In the genomic region with DNA sequence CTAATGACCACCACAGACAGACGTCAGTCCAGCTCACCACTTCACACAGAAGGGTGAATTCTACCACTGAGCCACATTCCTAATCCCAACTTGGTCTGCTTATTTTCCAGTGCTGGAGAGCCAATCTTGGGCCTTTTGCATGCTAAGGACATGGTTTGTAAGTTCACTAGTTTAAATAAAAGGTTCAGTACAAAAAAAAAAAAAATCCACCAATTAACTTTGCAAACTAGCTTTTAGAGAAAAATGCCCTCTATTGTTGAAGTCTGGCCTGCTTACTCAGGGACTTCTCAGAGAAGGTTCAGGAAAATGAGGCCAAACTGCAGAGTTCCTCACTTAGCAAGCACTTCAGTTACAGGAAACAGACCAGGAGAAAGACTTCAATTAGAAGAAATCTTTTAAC, we compare ENCODE assay signal across 8 mouse cellular contexts. TPM values are rescaled to one million over a fixed set of nuclear protein-coding genes. Genes with fewer than 3 reads are reported as not detected.
DNase-seq lines count a peak whose midpoint lies in the region; ATAC-seq and TF ChIP-seq lines count a peak whose summit lies in the region.

No protein-coding gene starts in this region.

- no peak overlapping the region for H3K27ac ChIP-seq in kidney, postnatal 0 days
- H3K27ac ChIP-seq in brown adipose tissue, adult 24 weeks (replicated peaks; ENCODE audit: low read depth, low read length): no peak overlapping the region
- no peak overlapping the region for H3K27ac ChIP-seq in hindbrain, embryonic 16.5 days (ENCODE audit: low read depth, low read length)

- TF ChIP-seq CTCF in kidney, postnatal 0 days (IDR thresholded peaks at IDR 0.05; ENCODE audit: low read depth): no peak

- 0 out of 2 replicates have a peak overlapping the region, but pooled peaks have one; percentile 66 for H3K9ac ChIP-seq in kidney, postnatal 0 days (ENCODE audit: low read depth, low read length)
- H3K9ac ChIP-seq in hindbrain, embryonic 16.5 days (ENCODE audit: low read depth, low read length): no peak overlapping the region

- 66% methylated on average over 1 of the region's 1 CpGs for WGBS in kidney, postnatal 0 days
- 55% methylated on average over 1 of the region's 1 CpGs for WGBS in hindbrain, embryonic 16.5 days

- H3K4me1 ChIP-seq in kidney, postnatal 0 days (replicated peaks; ENCODE audit: insufficient read depth, low read length): no peaks in the 10 kb centered on the region
- no peaks in the 10 kb centered on the region for H3K4me1 ChIP-seq in brown adipose tissue, adult 24 weeks (ENCODE audit: control insufficient read depth, insufficient read depth, insufficient read length, low read length)
- H3K4me1 ChIP-seq in hindbrain, embryonic 16.5 days (ENCODE audit: control insufficient read depth, insufficient read depth, low read depth, low read length): peaks cover 5% of the 10 kb centered on the region; the same call in 1 of the 2 replicates

- no peaks in the 10 kb centered on the region for H3K27me3 ChIP-seq in kidney, postnatal 0 days (ENCODE audit: insufficient read depth, low read length)
- no peaks in the 10 kb centered on the region for H3K27me3 ChIP-seq in hindbrain, embryonic 16.5 days (replicated peaks; ENCODE audit: control insufficient read depth, insufficient read depth, low read length)

- peak overlapping the region; percentile 95 for H3K4me2 ChIP-seq in kidney, postnatal 0 days (ENCODE audit: low read length)
- H3K4me2 ChIP-seq in hindbrain, embryonic 16.5 days (ENCODE audit: low read length): peak overlapping the region; percentile 84

- no peaks in the 10 kb centered on the region for H3K36me3 ChIP-seq in kidney, postnatal 0 days (ENCODE audit: insufficient read depth, low read length)
- no peaks in the 10 kb centered on the region for H3K36me3 ChIP-seq in hindbrain, embryonic 16.5 days (ENCODE audit: control insufficient read depth, insufficient read depth, low read length)

- no peaks in the 10 kb centered on the region for H3K9me3 ChIP-seq in kidney, postnatal 0 days (replicated peaks; ENCODE audit: low read length)
- peaks cover 5% of the 10 kb centered on the region; the same call in 1 of the 2 replicates for H3K9me3 ChIP-seq in hindbrain, embryonic 16.5 days (ENCODE audit: control insufficient read depth, low read length)

- no peak for ATAC-seq in kidney, postnatal 0 days (replicated peaks; ENCODE audit: low FRiP score, low read depth)
- ATAC-seq in hindbrain, embryonic 16.5 days: no peak
- ATAC-seq in cerebellum, adult (ENCODE audit: insufficient number of reproducible peaks, low FRiP score, low TSS enrichment): no peak

- H3K4me3 ChIP-seq in kidney, postnatal 0 days (replicated peaks; ENCODE audit: low read depth, low read length): peak overlapping the region; percentile 58; the same call in 1 of the 2 replicates
- 0 out of 2 replicates have a peak overlapping the region, but pooled peaks have one; percentile 83 for H3K4me3 ChIP-seq in brown adipose tissue, adult 24 weeks (ENCODE audit: insufficient read depth, low read depth, low read length)
- peak overlapping the region; percentile 59 for H3K4me3 ChIP-seq in hindbrain, embryonic 16.5 days (ENCODE audit: low read length)

- DNase-seq in kidney, postnatal 0 days (ENCODE audit: low spot score): peak; percentile 15
- no peak for DNase-seq in kidney, postnatal 10 days
- peak; percentile 24 for DNase-seq in naive thymus-derived CD4-positive, alpha-beta T cell, adult 2 months (ENCODE audit: low read depth)
- no peak for DNase-seq in layer of hippocampus, adult 9-11 months
- DNase-seq in gastrocnemius, postnatal 25 days: no peak

RNA-seq across cellular contexts. Expression of gene Ggact, which starts 1.4 kb away (rescaled TPM):
- polyA plus RNA-seq in kidney, postnatal 0 days (2015; fragmentation: Nextera tagmentation; extraction: Ambion mirVana): 41.1 and 43.9 TPM in 2 replicates
- 33.3 and 40.3 TPM in 2 replicates for polyA plus RNA-seq in brown adipose tissue, adult 24 weeks (2012; ENCODE audit: insufficient read depth, insufficient read length, missing spikeins)
- polyA plus RNA-seq in hindbrain, embryonic 16.5 days (2015; fragmentation: Nextera tagmentation; extraction: Ambion mirVana): 13.6 and 14.7 TPM in 2 replicates
- total RNA-seq in gastrocnemius, postnatal 25 days (2021): 10 to 100 TPM; 11.3 to 13.1 TPM

Comparison
In these comparisons a context has a peak if more than half of its experiments do, and no peak if none do; other contexts are left out.
1. DNase-seq: peak in kidney, postnatal 0 days (single experiment) and naive thymus-derived CD4-positive, alpha-beta T cell, adult 2 months (single experiment); none in kidney, postnatal 10 days (single experiment), layer of hippocampus, adult 9-11 months (single experiment) and gastrocnemius, postnatal 25 days (single experiment).
2. Peak in every context shown above with its lines, with median percentiles within 50 percentile points of each other: H3K4me3 ChIP-seq.